Mouse (Mus musculus) adrenal gland, postnatal 36 days (tissue): ENCODE data around the gene Nms. TPM values are rescaled to one million over a fixed set of nuclear protein-coding genes. Genes with fewer than 3 reads are reported as not detected.

Experiments used
- DNase-seq, 2 experiments: peaks; one replicate each; pipeline ENCODE4 v3.0.0; 2021; ENCODE audit warnings: mixed read lengths in 1 of 2
- long read RNA-seq, 2 experiments: library from polyadenylated mRNA; stranded (forward); transcript quantifications; one replicate each; pipeline ENCODE4 v2.0.0; 2021; ENCODE audit warnings: borderline sequencing depth in 2 of 2
- total RNA-seq, 2 experiments: library from RNA; stranded (reverse); gene quantifications; 2 replicates each; pipeline ENCODE4 v1.2.3; 2021

Gene Nms
- not detected for total RNA-seq
- long read RNA-seq, experiment 1 = 0 reads
- long read RNA-seq, experiment 2 = 0 reads

DNA sequence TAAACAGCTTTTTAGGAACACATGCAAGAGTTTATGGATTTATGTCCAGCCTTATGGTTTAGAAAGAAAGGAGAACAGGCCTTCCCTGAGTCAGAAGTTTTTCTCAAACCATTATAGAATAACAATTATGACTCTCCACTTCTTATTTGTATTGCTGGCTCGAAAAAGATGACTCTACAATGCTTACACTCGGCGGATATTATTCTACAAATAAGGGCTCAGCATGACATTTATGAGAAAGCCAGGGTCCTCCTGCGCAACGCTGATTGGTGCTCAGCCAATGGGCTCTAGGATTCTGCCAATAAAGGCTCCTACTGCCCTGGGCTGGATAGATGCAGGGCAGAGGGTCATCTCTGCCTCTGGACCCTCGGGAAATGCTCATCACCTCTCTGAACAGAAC, at the start of gene Nms:
TSS of gene Nms (plus strand) at position 301 of the 400 bp plus-strand sequence.
- DNase-seq = no peak

DNA sequence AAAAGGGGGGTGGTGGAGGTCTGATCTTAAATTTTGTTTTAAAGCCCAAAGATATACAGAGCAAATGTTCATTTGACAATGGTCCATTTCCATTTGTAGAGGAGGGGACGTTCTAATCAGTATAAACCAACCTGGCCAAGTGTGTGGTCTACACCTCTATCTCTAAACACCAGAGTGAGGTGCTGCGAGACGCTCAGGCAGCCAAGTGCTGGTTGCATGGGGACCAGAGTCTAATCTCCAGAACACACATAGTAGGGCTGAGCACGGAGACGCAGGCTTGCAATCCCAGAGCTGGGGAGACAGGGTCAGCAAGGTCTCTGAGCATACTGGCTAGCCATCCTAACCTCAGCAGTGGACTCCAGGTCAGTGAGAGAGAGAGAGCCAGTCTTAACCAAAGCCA, 47.5 kb upstream of the Nms start:
- DNase-seq = no peak

DNA sequence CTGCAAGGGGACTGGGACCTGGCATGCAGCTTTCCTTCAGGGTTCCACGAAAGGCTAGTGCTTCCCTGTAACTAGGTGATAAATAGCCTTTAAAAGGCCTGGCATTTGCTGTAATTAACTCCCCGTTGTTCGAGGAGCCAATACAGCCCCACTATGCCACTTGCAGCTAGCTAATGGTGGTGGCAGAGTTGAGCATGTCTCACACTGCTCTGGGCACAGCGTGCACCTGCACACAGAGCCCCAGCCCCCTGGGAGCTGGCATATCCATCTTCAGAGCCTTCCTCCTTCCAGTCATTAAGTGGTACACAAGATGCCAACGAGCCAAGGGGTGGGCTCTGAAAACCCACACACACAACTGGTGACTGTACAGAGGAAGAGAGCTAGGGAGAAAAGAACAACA, 45.9 kb upstream of the Nms start:
- DNase-seq = no peak

DNA sequence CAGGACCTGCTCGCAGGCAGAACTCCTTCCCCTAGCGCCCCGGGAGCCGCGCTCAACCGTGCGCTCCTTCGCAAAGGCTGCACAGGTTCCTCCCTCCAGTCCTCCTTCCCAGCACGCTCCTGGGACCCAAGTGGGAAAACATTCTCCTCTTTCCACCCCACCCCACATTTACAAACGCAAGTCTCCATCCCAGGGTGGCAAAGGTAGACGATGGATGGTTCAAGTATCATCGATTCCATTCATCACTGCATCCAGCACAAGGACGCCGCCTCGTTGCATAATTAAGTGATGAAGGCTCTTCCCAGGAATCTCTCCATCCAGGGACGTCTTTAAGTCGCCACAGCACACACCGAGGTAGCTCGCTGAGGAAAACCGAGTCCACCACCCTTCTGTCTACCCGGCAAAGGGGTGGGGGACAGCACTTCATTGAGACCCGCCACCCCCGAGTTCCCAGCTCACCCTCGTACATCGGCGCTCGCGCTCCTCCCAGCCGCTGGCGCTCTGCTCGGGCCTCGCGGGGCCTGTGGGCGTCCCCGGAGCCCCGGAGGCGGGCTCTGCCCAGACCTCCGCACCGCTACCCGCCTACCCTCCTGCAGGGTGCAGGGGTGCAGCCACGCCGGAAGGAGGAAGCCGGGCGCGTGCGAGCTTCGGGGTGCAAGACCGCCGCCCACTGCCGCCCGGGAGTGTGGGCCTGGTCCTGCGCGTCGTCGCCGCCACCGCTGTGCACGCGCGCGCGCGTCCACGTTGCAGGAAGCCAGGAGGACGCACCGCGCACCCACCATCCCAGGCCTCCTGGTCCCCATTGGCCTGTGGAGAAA, 41.3 kb upstream of the Nms start, which contains the start of gene Chst10:
TSS of gene Chst10 (minus strand) at position 731 of the 818 bp plus-strand sequence.
- peak; percentile 49 to 71 for DNase-seq

DNA sequence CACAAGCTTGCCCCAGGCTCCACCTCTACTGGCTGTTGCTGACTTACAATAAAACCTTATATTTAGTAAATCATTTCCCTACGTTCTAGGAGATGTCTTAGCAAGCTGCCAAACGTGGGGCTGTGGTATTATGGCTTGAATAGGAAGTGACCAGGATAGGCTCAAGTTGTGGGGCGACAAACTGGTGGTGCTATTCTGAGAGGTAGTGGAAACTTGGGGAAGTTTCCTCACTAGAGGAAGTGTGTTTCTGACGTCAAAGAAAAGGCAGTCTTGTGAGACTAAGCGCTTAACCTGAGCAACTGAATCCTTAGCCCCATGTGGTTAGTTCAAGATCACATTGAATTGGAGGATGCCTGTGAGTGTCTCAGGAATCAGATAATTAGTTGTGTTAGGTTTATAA, 36.4 kb upstream of the Nms start:
- DNase-seq = no peak

DNA sequence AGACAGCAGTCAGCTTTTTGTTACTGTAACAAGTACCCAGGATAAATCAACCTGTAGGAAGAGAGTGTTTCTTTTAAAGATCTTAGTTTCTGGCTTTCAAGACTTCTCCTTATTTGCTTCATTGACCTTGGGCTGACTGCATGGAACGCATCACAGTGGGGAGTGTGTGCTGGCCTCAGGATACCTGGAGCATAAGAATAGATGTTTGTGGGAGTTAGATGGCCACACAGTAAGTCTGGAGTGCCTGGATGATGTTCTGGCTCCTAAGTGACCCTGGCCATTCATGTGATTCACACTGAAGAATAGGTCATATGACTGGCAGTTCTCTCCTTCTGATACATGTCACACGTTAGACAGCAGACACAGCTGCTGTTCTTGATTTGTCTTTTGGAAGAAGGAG, 35.0 kb upstream of the Nms start:
- no peak for DNase-seq

DNA sequence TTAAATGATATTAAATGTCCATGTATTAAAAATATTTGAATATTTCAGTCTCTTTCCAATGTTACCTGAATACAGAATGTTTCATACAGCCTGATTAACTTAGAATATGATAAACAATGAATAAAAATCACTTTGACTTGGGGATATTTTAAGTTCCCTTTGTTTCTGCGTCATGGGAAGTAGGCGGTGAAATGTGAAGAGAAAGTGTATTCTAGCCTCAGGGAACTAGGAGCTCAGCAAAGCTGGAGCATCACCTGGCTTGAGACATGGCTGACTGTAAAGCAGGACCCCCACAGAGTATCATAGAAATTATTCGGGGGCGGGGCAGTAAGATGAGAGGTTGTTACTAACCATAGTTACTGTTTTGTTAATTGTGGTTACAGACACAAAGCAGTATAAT, 10.0 kb upstream of the Nms start:
- no peak for DNase-seq

DNA sequence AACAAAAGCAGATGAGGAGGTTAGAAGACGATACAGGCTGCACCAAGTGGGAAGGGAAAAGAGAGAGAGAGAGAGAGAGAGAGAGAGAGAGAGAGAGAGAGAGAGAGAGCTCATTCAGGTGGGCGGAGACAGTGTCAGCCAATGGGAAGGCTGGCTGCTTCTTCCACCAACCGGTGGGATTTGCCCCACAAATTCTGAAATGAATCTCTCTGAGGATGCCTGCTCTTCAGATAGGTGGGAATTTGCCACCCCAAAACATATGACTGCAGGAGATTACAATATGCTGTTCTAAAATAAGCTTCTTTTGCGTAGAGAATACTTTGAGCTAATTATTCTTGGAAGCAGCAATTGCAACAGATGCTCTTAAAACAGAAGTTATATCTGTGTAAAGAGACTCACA, 9.5 kb upstream of the Nms start:
- DNase-seq = no peak

DNA sequence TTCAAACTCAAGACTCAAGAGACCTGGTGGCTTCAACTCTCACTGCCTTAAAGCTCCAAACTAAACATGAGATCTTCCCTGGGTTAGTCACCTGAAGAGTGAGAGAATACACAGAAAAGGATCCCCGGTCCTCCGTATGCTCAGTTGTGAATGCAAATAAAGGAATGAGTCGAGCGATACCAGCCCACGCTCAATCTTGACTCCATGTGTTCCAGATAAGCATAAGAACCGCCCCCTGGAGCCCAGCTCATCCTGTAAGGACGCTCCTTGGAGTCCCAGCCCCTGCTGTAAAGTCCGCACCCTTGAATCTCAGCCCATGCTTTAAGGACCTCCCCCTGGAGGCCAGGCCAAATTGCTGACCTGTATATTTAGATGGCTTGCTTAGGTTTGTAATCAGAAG, 8.2 kb upstream of the Nms start:
- no peak for DNase-seq

DNA sequence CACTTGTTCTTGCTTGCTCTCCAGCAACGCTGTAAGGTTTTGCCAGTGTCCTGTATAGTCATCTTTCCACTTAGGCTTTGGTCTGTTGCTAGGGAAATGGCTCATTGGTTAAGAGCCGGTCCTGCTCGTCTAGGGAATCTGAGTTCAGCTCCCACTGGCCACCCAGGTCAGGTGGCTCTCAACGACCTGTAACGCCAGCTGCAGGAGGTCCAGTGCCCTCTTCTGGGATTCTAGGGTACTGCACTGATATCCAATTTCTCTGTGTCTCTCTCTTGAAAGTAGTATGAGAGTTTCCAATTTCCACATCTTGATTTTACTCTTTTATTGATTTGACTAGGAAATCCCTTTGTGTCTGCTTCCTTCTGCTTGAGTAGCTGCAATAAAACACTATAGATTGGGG, 4.3 kb upstream of the Nms start:
- DNase-seq = peak; percentile 15 to 46

DNA sequence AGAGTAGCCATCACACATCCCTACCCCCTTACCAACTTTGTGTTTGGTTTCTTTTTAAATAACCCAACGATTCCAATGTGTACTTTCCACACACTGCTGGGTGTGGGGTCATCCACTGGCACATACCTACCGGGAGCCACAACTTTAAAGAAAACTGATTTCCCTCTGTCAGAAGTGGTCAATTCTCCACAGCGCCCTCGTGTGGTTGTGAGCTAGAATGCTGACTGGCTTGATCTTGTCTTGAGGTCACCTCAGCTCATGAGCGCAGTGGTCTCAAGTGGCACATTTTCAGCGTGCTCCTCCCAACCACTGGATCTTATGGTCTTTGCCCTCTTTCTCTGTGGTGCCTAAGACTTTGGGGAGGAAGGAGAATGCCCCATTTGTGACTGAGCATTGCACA, 2.2 kb upstream of the Nms start:
- DNase-seq = peak; percentile 27 to 37

DNA sequence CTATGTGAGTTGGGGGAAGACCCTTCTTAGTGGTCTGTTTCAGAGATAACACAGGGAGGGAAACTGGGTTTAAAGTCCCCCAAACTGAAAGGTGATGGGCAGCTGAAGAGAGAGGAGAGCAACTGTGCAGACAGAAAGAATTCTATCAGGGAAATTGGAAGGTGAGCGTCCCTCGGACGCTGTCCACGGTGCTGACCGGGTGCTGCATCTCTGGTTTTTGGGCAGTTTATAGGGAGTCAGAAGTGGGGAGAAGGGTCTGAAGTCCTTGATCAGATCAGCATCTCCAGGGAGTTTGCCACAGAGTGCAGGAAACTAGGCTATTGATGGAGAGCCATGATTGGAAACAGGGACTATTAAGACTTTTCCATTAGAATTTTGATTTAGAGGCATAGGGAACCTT, 659 bp downstream of the Nms start:
- DNase-seq = peak; percentile 43 to 63

DNA sequence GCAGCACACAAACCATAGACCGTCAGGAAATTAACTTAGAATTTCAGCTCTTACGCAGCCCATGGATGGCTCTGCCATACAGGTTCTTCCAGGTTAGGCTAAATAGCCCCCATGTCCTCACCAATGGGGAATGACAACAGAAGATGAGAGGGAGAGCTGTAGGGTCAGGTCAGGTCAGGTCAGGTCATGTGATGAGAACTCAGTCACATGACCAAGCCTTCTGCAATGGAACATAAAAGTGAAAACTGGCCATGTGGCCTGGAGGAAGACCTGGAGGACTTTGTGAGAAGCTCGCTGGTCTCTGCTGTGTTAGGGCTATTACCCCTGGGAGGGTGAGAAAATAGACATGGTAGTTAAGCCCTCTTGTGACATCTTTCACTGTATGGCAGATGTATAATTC, 17.5 kb downstream of the Nms start:
- DNase-seq = no peak

DNA sequence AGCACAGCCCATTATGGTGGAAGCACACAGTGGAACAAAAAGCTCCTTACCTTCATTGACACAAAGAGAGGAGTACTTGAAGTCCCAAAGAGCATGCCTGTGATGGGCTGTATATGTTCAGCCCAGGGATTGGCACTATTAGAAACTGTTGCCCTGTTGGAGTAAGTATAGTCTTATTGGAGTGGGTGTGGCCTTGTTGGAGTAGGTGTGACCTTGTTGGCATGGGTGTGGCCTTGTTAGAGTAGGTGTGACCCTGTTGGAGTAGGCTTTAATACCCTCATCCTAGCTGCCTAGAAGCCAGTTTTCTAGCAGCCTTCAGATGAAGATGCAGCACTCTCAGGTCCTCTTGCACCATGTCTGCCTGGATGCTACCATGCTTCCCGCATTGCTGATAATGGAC, 30.2 kb downstream of the Nms start:
- DNase-seq = no peak

DNA sequence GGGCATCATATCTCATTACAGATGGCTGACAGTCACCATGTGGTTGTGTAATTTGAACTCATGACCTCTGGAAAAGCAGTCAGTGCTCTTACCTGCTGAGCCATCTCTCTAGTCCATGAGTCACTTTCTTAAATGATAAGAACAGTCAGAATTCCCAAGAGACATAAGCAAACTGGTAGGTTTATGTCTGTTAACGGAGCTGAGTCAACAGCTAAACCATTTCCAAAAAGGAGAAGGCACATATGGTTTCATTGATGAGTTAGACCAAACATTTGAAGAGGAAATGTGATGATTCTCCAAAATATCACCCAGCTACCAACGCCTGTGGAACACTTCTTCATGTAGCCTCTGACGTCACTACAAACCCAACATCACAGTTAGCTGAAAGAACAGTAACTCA, 32.8 kb downstream of the Nms start:
- DNase-seq = no peak

DNA sequence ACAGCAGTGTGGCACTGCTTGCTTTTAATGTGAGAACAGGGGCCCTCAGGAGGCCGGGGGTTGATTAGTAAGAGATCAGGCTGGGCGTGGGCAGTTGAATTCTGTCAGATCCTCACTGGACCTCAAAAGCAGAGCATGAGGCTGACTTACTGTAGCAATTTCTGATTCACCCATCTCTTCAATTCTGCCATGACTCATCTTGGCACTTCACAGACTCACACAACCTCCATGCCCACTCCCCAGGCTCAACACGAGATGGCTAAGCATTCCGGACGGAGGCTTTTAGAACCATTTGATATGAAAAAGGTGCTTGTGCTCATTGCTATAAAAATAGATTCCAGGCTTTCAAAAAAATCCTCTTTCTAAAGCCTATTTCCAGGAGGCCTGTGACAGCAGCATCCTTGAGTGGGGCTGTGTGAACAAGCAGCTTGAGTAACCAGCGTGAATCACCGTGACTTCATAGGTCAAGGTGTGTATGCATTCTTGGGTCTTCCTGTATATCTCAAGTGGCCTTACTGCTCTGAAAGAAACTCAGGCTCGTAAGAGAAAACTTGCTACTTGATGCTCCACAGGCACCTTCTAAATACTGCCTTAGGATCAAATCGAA, 34.1 kb downstream of the Nms start:
- peak; percentile 62 to 64 for DNase-seq

DNA sequence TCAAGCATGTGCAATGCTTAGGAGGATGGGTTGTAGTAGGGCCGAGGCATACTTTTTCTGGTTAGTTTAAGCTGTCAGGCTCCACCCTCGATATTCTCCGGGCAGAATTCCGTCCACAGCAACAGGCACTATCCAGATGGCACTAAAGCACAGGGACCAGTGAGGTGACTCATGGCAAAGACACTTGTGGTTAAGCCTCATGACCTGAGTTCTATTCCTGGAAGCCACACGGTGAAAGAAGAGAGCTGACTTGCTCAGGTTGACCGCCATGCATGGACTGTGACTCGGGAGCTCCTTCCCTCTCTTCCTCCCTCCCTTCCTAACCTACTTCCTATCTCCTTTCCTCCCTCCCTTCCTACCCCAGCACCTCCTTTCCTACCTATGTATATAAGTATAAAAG, 41.0 kb downstream of the Nms start:
- no peak for DNase-seq

DNA sequence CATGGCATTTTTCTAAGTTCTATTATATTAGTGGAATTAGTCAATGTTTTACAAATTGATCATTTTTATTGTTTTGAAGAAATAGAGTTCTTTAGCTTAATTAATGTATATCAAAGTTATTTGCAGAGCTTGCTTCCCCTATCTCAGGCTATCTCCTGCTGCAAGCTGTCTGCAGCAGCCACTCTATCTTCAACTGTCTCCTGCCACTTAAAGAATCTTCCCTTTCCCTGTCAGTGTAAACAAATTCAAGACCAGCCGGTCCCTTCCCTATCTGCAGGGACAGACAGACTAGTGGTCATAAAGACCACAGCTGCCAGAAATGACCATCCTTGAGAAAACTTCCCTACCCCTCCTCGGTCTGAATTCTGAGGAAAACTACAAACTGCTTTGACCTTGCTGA, 44.9 kb downstream of the Nms start:
- DNase-seq = no peak

DNA sequence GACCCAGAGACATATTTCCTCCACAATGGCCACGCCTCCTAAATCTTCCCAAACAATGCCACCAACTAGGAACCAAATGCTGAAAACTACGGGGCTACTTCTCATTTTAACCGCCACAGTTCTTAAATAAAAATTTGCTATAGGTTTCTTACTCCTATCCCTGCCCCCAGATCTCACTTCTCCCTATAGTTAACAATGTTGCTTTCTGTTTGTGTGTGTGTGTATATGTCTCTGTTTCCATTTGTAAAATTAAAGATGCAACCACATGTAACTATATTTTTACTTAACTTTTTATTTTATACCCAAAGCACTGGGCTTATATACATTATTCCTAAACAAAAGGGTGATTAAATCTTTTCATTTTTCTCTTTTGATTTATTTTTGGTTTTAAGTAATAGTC, 46.4 kb downstream of the Nms start, which contains the start of gene Pdcl3:
TSS of gene Pdcl3 (plus strand) at position 301 of the 400 bp plus-strand sequence.
- no peak for DNase-seq

DNA sequence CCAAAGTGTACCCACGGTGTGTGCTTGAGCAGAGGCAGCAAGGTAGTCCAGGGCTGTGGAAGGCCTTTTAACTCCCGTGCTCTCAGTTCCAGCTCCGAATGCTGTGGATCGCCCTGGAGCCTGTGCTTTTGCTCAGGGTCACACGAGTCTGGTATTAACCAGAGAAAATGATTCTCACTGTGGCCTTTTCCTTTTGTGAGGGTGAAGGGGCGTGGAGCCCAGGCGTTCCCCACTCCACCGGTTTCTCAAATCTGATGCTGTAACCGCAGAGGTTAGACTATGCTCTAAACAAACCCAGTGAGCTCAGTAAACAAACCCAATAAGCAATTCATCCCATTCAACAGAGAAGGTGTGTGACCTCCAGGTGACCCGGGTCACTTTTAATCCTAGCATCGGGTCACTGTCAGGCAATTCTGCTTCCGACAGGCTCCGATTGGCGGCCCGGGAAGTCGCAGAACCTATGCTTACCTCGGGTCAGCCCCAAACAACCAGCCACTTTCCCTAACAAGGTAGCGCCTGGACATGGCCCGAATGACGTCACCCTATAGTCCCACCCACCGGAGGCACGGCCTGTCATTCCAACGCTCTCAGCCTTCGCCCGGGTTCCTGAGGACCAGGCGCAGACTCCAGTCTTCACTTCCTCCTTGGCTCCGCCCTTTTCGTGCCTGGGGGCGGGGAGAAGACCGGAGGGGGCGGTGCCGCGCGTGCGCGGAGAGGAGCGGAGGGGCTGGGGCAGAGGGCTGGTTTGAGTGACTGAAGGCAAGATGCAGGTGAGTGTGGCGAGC, 48.3 kb downstream of the Nms start:
- peak; percentile 96 to 97 for DNase-seq

DNA sequence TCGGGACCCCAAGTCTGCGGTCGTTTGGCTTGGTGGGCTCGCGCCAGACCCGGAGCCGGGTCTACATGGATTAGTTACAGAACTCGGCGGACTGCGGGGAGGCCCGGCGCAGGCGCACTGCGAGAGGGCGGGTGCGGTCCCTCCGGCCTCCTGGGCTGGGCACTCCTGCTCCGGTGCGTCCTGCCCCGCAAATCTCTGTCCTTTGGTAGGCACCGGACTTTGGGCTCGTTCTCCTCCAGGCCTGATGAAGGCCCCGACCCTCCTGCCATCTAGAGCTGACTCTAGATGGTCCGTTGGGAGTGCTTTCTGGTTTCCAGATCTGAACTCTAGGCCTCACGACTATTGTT, 48.9 kb downstream of the Nms start:
- DNase-seq = no peak

DNA sequence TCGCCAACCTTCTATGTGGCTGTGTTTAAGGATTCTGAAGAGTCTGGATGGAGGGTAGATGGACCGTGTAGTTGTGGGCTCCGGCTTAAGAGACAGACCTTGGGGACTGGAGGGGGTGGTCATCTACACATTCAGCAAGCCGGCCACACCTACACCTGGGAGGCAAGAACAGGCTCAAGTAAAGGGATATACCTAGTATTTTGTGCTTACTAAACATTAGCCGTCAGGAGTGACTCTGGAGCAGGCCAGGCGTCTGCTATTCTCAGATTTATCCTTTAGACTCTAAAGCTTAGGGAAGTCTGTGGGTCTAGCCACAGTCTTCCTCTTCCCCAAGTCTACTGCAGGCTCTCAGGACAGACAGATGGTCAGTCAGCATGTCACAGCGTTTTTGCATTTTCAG, 49.4 kb downstream of the Nms start:
- no peak for DNase-seq

DNA sequence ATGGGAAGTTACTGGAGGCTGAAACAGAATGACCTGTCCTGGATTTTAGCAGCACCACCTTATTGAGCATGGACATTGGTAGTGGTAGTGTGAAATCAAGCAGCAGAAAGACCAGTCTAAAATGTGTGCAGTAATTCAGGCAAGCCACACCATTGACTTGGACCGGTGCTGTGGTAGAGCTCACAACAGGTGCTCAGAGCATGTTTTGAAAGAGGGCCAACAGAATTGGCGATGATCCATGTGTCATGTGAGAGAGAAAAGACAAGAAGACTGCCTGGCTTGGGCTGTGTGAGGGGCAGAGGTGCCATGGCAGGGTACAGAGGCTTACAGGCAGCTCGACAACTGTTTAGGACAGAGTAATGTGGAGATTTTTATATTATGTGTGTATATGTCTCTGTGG, 53.4 kb downstream of the Nms start:
- DNase-seq = no peak
